Mouse (Mus musculus): ENCODE measurements around the gene Coro2b.

GRCm38 (mm10) chr9:62522211-62522610 lies 14.6 kb downstream of the Coro2b start:
- TF ChIP-seq CTCF (IDR thresholded peaks at IDR 0.05; ENCODE audit: insufficient read depth, low read depth, low read length) = no peak
- no peak for TF ChIP-seq POLR2A (IDR thresholded peaks at IDR 0.05; ENCODE audit: insufficient read depth, low read depth, low read length)

All from olfactory bulb, adult 2 months (tissue).